Mouse (Mus musculus): ENCODE data around the gene Polr1e. TPM values are rescaled to one million over a fixed set of nuclear protein-coding genes. Genes with fewer than 3 reads are reported as not detected.
"Not testable (repeated sequence)": the region's sequence is repeated elsewhere in the genome, so short reads cannot be mapped to it uniquely, and the experiment has no call there.

The Polr1e gene
- polyA plus RNA-seq, 1 experiment from 2014 or later = 37.2 TPM

GRCm38 (mm10) chr4:44979794-44980338 is 38.5 kb upstream of the Polr1e start:
- H3K27ac ChIP-seq = no peak overlapping the region
- H3K9ac ChIP-seq = no peak overlapping the region
- no peaks in the 10 kb centered on the region for H3K9me3 ChIP-seq (ENCODE audit: control insufficient read depth, low read length)
- DNase-seq (ENCODE audit: low spot score) = no peak
- WGBS = 75% methylated on average over 7 of the region's 7 CpGs
- H3K4me1 ChIP-seq (replicated peaks; ENCODE audit: control insufficient read depth, insufficient read depth, low read length) = peaks cover 16% of the 10 kb centered on the region
- no peak overlapping the region for H3K4me2 ChIP-seq (replicated peaks)
- no peaks in the 10 kb centered on the region for H3K36me3 ChIP-seq (replicated peaks; ENCODE audit: control insufficient read depth, insufficient read depth)
- H3K4me3 ChIP-seq (replicated peaks; ENCODE audit: low read length) = no peak overlapping the region
- no peaks in the 10 kb centered on the region for H3K27me3 ChIP-seq (ENCODE audit: control insufficient read depth, insufficient read depth, low read length)
- no peak for ATAC-seq (ENCODE audit: low FRiP score)

GRCm38 (mm10) chr4:44981280-44981973 is 37.0 kb upstream of the Polr1e start, which contains the start of gene Grhpr:
Grhpr (plus strand) TSS chr4:44981395.
- Histone ChIP-seq H3K27me3 (ENCODE audit: control insufficient read depth, insufficient read depth, low read length) (no peaks in the 10 kb centered on the region), H3K4me2 (replicated peaks) (peak within 1 kb of the TSS; percentile 93), H3K36me3 (replicated peaks; ENCODE audit: control insufficient read depth, insufficient read depth) (no peaks in the 10 kb centered on the region), H3K4me1 (replicated peaks; ENCODE audit: control insufficient read depth, insufficient read depth, low read length) (peaks cover 16% of the 10 kb centered on the region), H3K27ac (peak within 1 kb of the TSS; percentile 47; the same call in 1 of the 2 replicates), H3K9me3 (ENCODE audit: control insufficient read depth, low read length) (no peaks in the 10 kb centered on the region), H3K4me3 (replicated peaks; ENCODE audit: low read length) (peak within 1 kb of the TSS; percentile 55), H3K9ac (peak within 1 kb of the TSS; percentile 80)
- DNase-seq (ENCODE audit: low spot score) (peak; percentile 73), ATAC-seq (ENCODE audit: low FRiP score) (peak; percentile 92)
- WGBS = under 1% methylated on average over 40 of the region's 40 CpGs

GRCm38 (mm10) chr4:44981974-44982287 is 36.5 kb upstream of the Polr1e start:
- Histone ChIP-seq H3K27ac (0 out of 2 replicates have a peak overlapping the region, but pooled peaks have one; percentile 47), H3K27me3 (ENCODE audit: control insufficient read depth, insufficient read depth, low read length) (no peaks in the 10 kb centered on the region), H3K36me3 (replicated peaks; ENCODE audit: control insufficient read depth, insufficient read depth) (no peaks in the 10 kb centered on the region), H3K4me3 (replicated peaks; ENCODE audit: low read length) (peak overlapping the region; percentile 55), H3K9me3 (ENCODE audit: control insufficient read depth, low read length) (no peaks in the 10 kb centered on the region), H3K4me2 (replicated peaks) (peak overlapping the region; percentile 93), H3K9ac (peak overlapping the region; percentile 80), H3K4me1 (replicated peaks; ENCODE audit: control insufficient read depth, insufficient read depth, low read length) (peaks cover 16% of the 10 kb centered on the region)
- ATAC-seq (ENCODE audit: low FRiP score) (no peak), DNase-seq (ENCODE audit: low spot score) (no peak)
- WGBS = 25% methylated on average over 5 of the region's 5 CpGs

- Histone ChIP-seq H3K4me2 (replicated peaks) (peak overlapping the region; percentile 93; the same call in 1 of the 2 replicates), H3K4me3 (replicated peaks; ENCODE audit: low read length) (no peak overlapping the region), H3K9ac (no peak overlapping the region), H3K4me1 (replicated peaks; ENCODE audit: control insufficient read depth, insufficient read depth, low read length) (peaks cover 16% of the 10 kb centered on the region), H3K27ac (no peak overlapping the region), H3K9me3 (ENCODE audit: control insufficient read depth, low read length) (no peaks in the 10 kb centered on the region), H3K27me3 (ENCODE audit: control insufficient read depth, insufficient read depth, low read length) (no peaks in the 10 kb centered on the region), H3K36me3 (replicated peaks; ENCODE audit: control insufficient read depth, insufficient read depth) (peaks cover under 1% of the 10 kb centered on the region; the same call in 1 of the 2 replicates)
- WGBS = 79% methylated on average over 11 of the region's 11 CpGs
- ATAC-seq (ENCODE audit: low FRiP score) (no peak), DNase-seq (ENCODE audit: low spot score) (no peak)
Observed at GRCm38 (mm10) chr4:44982440-44983130, 35.8 kb upstream of the Polr1e start.

GRCm38 (mm10) chr4:44983131-44983740 is 35.1 kb upstream of the Polr1e start:
- H3K9me3 ChIP-seq (ENCODE audit: control insufficient read depth, low read length) = no peaks in the 10 kb centered on the region
- no peak overlapping the region for H3K4me2 ChIP-seq (replicated peaks)
- DNase-seq (ENCODE audit: low spot score) = no peak
- no peak overlapping the region for H3K4me3 ChIP-seq (replicated peaks; ENCODE audit: low read length)
- H3K27me3 ChIP-seq (ENCODE audit: control insufficient read depth, insufficient read depth, low read length) = no peaks in the 10 kb centered on the region
- WGBS = 92% methylated on average over 10 of the region's 10 CpGs
- peaks cover 5% of the 10 kb centered on the region; the same call in 1 of the 2 replicates for H3K36me3 ChIP-seq (replicated peaks; ENCODE audit: control insufficient read depth, insufficient read depth)
- peaks cover 16% of the 10 kb centered on the region for H3K4me1 ChIP-seq (replicated peaks; ENCODE audit: control insufficient read depth, insufficient read depth, low read length)
- ATAC-seq (ENCODE audit: low FRiP score) = no peak
- H3K9ac ChIP-seq = no peak overlapping the region
- H3K27ac ChIP-seq = no peak overlapping the region

GRCm38 (mm10) chr4:44990560-44990959 is 27.8 kb upstream of the Polr1e start:
- Histone ChIP-seq H3K9ac (no peak overlapping the region), H3K4me2 (replicated peaks) (no peak overlapping the region), H3K4me3 (replicated peaks; ENCODE audit: low read length) (no peak overlapping the region), H3K27me3 (ENCODE audit: control insufficient read depth, insufficient read depth, low read length) (no peaks in the 10 kb centered on the region), H3K27ac (no peak overlapping the region), H3K4me1 (replicated peaks; ENCODE audit: control insufficient read depth, insufficient read depth, low read length) (no peaks in the 10 kb centered on the region), H3K36me3 (replicated peaks; ENCODE audit: control insufficient read depth, insufficient read depth) (peaks cover 48% of the 10 kb centered on the region), H3K9me3 (ENCODE audit: control insufficient read depth, low read length) (no peaks in the 10 kb centered on the region)
- no peak for DNase-seq (ENCODE audit: low spot score)
- ATAC-seq (ENCODE audit: low FRiP score) = no peak
- WGBS = 89% methylated on average over 5 of the region's 5 CpGs

GRCm38 (mm10) chr4:44992330-44992729 is 26.1 kb upstream of the Polr1e start:
- not testable (repeated sequence) for H3K4me1 ChIP-seq (replicated peaks; ENCODE audit: control insufficient read depth, insufficient read depth, low read length); DNase-seq (ENCODE audit: low spot score); H3K9ac ChIP-seq; ATAC-seq (ENCODE audit: low FRiP score); H3K4me3 ChIP-seq (replicated peaks; ENCODE audit: low read length); H3K9me3 ChIP-seq (ENCODE audit: control insufficient read depth, low read length); H3K4me2 ChIP-seq (replicated peaks); H3K27ac ChIP-seq; H3K27me3 ChIP-seq (ENCODE audit: control insufficient read depth, insufficient read depth, low read length)
- peaks cover 48% of the 10 kb centered on the region for H3K36me3 ChIP-seq (replicated peaks; ENCODE audit: control insufficient read depth, insufficient read depth)
- 95% methylated on average over 11 of the region's 11 CpGs for WGBS

- H3K27me3 ChIP-seq (ENCODE audit: control insufficient read depth, insufficient read depth, low read length); ATAC-seq (ENCODE audit: low FRiP score); H3K9me3 ChIP-seq (ENCODE audit: control insufficient read depth, low read length); H3K27ac ChIP-seq; DNase-seq (ENCODE audit: low spot score); H3K4me1 ChIP-seq (replicated peaks; ENCODE audit: control insufficient read depth, insufficient read depth, low read length); H3K4me2 ChIP-seq (replicated peaks); H3K9ac ChIP-seq; H3K4me3 ChIP-seq (replicated peaks; ENCODE audit: low read length): not testable (repeated sequence)
- H3K36me3 ChIP-seq (replicated peaks; ENCODE audit: control insufficient read depth, insufficient read depth) = peaks cover 43% of the 10 kb centered on the region
- WGBS = 91% methylated on average over 13 of the region's 14 CpGs
Observed at GRCm38 (mm10) chr4:44993179-44993578, 25.2 kb upstream of the Polr1e start.

GRCm38 (mm10) chr4:44993847-44994246 is 24.5 kb upstream of the Polr1e start:
- Histone ChIP-seq H3K4me1 (replicated peaks; ENCODE audit: control insufficient read depth, insufficient read depth, low read length) (no peaks in the 10 kb centered on the region), H3K36me3 (replicated peaks; ENCODE audit: control insufficient read depth, insufficient read depth) (peaks cover 43% of the 10 kb centered on the region), H3K27me3 (ENCODE audit: control insufficient read depth, insufficient read depth, low read length) (no peaks in the 10 kb centered on the region), H3K27ac (no peak overlapping the region), H3K4me2 (replicated peaks) (no peak overlapping the region), H3K9ac (no peak overlapping the region), H3K9me3 (ENCODE audit: control insufficient read depth, low read length) (no peaks in the 10 kb centered on the region), H3K4me3 (replicated peaks; ENCODE audit: low read length) (no peak overlapping the region)
- ATAC-seq (ENCODE audit: low FRiP score) (no peak), DNase-seq (ENCODE audit: low spot score) (no peak)
- WGBS = 94% methylated on average over 9 of the region's 9 CpGs
